Mouse (Mus musculus) lung, postnatal 25 days (tissue): ENCODE measurements around the gene Dnah7a.
"Not testable (repeated sequence)": the region's sequence is repeated elsewhere in the genome, so short reads cannot be mapped to it uniquely, and the experiment has no call there.

Source experiments
- DNase-seq: peaks from one replicate; pipeline ENCODE4 v3.0.0; 2022; ENCODE audit warnings: low spot score

Dnah7a gene

GRCm38 (mm10) chr1:53384085-53384688 is 322.4 kb downstream of the Dnah7a start:
- DNase-seq = no peak

GRCm38 (mm10) chr1:53377731-53378130 is 328.9 kb downstream of the Dnah7a start:
- DNase-seq = no peak

- not testable (repeated sequence) for DNase-seq
Measured at GRCm38 (mm10) chr1:53375965-53376364, 330.6 kb downstream of the Dnah7a start.

GRCm38 (mm10) chr1:53358988-53359387 is 347.6 kb downstream of the Dnah7a start:
- DNase-seq = no peak

GRCm38 (mm10) chr1:53352327-53353261 is 354.0 kb downstream of the Dnah7a start, which contains the start of the genes Asdurf, Gm28551 and Asnsd1:
Asdurf (minus strand) TSS chr1:53352619.
Gm28551 (minus strand) TSS chr1:53352667.
Asnsd1 (minus strand) TSS chr1:53352752.
- peak; percentile 98 for DNase-seq
